Mouse (Mus musculus): Measurements from ENCODE around the gene Pkm.
A peak's percentile ranks its signal among the peaks of the same experiment; 100 is the strongest.

Gene Pkm

GRCm38 (mm10) chr9:59655958-59656634 lies at the start of gene Pkm:
Gene Pkm (plus strand): TSS chr9:59656368.
- DNase-seq = peak; percentile 94 to 95

GRCm38 (mm10) chr9:59610950-59611349 lies 45.2 kb upstream of the Pkm start:
- DNase-seq = no peak

GRCm38 (mm10) chr9:59615797-59616196 lies 40.4 kb upstream of the Pkm start:
- no peak for DNase-seq

- DNase-seq = peak; percentile 99 to 100
These were observed 39.4 kb upstream of the Pkm start, which contains the start of gene Parp6 for GRCm38 (mm10) chr9:59616622-59617306. Gene Parp6 (plus strand): TSS chr9:59617284.

GRCm38 (mm10) chr9:59617307-59617973 lies 38.7 kb upstream of the Pkm start:
- no peak for DNase-seq

- DNase-seq = no peak
These were observed 17.8 kb upstream of the Pkm start for GRCm38 (mm10) chr9:59638372-59638771.

- DNase-seq = no peak
These were observed 16.2 kb upstream of the Pkm start for GRCm38 (mm10) chr9:59639936-59640335.

- no peak for DNase-seq
These were observed 14.8 kb upstream of the Pkm start for GRCm38 (mm10) chr9:59641320-59641719.

GRCm38 (mm10) chr9:59649911-59650310 lies 6.3 kb upstream of the Pkm start:
- DNase-seq = no peak

GRCm38 (mm10) chr9:59653371-59653770 lies 2.8 kb upstream of the Pkm start:
- no peak for DNase-seq

GRCm38 (mm10) chr9:59654450-59654983 lies 1.7 kb upstream of the Pkm start:
- no peak for DNase-seq

- DNase-seq = peak; percentile 60 to 73
These were observed 758 bp downstream of the Pkm start for GRCm38 (mm10) chr9:59656635-59657617.

GRCm38 (mm10) chr9:59658146-59658545 lies 2.0 kb downstream of the Pkm start:
- DNase-seq = no peak

- peak; percentile 55 to 75 for DNase-seq
These were observed 3.2 kb downstream of the Pkm start for GRCm38 (mm10) chr9:59659036-59660026.

GRCm38 (mm10) chr9:59660421-59660820 lies 4.3 kb downstream of the Pkm start:
- DNase-seq = no peak

GRCm38 (mm10) chr9:59661298-59661975 lies 5.3 kb downstream of the Pkm start:
- no peak for DNase-seq

- no peak for DNase-seq
These were observed 7.1 kb downstream of the Pkm start for GRCm38 (mm10) chr9:59663226-59663625.

GRCm38 (mm10) chr9:59663957-59664356 lies 7.8 kb downstream of the Pkm start:
- no peak for DNase-seq

GRCm38 (mm10) chr9:59664664-59665256 lies 8.6 kb downstream of the Pkm start:
- DNase-seq = no peak

- no peak for DNase-seq
These were observed 9.8 kb downstream of the Pkm start for GRCm38 (mm10) chr9:59666016-59666415.
